Mouse (Mus musculus): ENCODE measurements at regions not wholly inside any gene's neighbourhood (a gene's known extent, or its start where the extent isn't known, plus 50 kb on each side); places are given as distances from the start of the nearest gene placed in this dataset.
"Not testable (repeated sequence)": the region's sequence is repeated elsewhere in the genome, so short reads cannot be mapped to it uniquely, and the experiment has no call there.

DNA sequence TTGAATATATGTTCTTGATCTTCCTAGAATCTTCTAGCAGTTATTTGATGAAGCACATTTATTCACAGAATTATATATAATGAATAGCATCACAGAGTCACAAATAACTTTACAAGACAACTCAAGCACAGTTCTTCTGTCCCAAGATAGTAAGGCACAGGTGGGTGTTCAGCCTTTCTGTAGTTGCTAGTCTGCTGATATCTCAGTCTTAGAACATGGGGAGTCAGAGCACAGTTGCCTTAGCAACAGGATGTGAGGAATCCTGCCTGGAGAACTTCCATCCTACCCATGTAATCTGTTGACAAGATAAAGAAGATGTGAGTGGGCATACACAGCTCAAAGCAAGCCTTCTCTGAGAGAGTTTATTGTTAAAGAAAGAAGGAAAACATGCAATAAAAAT, 248.2 kb downstream of the Aasdhppt start:
- Histone ChIP-seq H3K4me1 (ENCODE audit: insufficient read depth) (no peaks in the 10 kb centered on the region), H3K9me3 (ENCODE audit: low read length) (no peaks in the 10 kb centered on the region), H3K36me3 (ENCODE audit: insufficient read depth) (no peaks in the 10 kb centered on the region), H3K4me3 (ENCODE audit: low read depth, low read length) (no peak overlapping the region), H3K27me3 (ENCODE audit: insufficient read depth, low read length) (no peaks in the 10 kb centered on the region), H3K27ac (ENCODE audit: low read depth, low read length) (no peak overlapping the region), H3K4me2 (ENCODE audit: low read depth) (no peak overlapping the region), H3K9ac (no peak overlapping the region)
- DNase-seq (no peak), ATAC-seq (no peak)
- no peak for TF ChIP-seq CTCF (IDR thresholded peaks at IDR 0.05; ENCODE audit: low read depth)

DNA sequence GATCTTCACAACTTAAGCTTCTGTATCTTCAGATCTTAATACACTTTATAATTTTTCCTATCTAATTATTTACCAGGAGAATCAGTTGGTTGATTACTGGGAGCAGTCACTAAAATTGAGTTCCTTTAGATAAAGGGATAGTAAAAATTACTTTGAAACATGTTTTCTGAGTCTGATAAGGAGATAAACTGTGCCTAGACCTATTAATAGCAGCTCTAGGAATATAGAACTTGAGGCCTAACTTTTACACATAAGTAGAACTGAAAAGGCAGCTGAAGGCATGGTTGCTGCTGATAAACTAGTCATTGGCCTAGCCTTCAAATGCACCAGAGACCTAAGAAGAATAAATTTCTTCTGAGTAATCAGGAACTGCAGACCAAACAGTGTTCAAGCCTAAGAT, 260.5 kb downstream of the Aasdhppt start:
- H3K4me3 ChIP-seq (ENCODE audit: low read depth, low read length), result no peak overlapping the region
- H3K27ac ChIP-seq (ENCODE audit: low read depth, low read length), result no peak overlapping the region
- no peak for ATAC-seq
- TF ChIP-seq CTCF (IDR thresholded peaks at IDR 0.05; ENCODE audit: low read depth), result no peak
- no peaks in the 10 kb centered on the region for H3K9me3 ChIP-seq (ENCODE audit: low read length)
- H3K27me3 ChIP-seq (ENCODE audit: insufficient read depth, low read length), result no peaks in the 10 kb centered on the region
- no peaks in the 10 kb centered on the region for H3K4me1 ChIP-seq (ENCODE audit: insufficient read depth)
- no peak overlapping the region for H3K9ac ChIP-seq
- no peak overlapping the region for H3K4me2 ChIP-seq (ENCODE audit: low read depth)
- no peak for DNase-seq
- H3K36me3 ChIP-seq (ENCODE audit: insufficient read depth), result no peaks in the 10 kb centered on the region

DNA sequence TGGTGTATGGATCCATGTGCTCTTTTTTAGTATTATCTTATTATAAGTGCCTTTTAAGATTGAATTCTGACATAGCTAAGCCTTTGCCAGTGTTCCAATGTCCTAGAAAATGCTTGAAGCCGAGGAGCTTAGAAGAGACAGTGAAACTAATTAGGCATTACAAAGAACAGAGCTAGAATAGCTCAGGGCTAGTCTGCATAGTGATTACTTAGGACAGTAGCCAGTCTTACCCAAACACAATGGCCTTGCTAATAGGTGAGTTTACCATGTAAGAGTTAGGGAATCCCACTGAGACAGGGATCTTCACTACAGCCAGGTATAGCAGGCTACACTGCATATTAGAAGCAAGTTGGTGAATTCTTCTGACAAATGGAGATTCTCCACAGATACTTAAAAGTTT, 261.6 kb downstream of the Aasdhppt start:
- 4% methylated on average over 1 of the region's 1 CpGs for WGBS
- not testable (repeated sequence) for H3K27ac ChIP-seq (ENCODE audit: low read depth, low read length); ATAC-seq; H3K4me1 ChIP-seq (ENCODE audit: insufficient read depth); H3K4me3 ChIP-seq (ENCODE audit: low read depth, low read length); H3K9ac ChIP-seq; H3K36me3 ChIP-seq (ENCODE audit: insufficient read depth); DNase-seq; H3K27me3 ChIP-seq (ENCODE audit: insufficient read depth, low read length); H3K9me3 ChIP-seq (ENCODE audit: low read length); H3K4me2 ChIP-seq (ENCODE audit: low read depth)

DNA sequence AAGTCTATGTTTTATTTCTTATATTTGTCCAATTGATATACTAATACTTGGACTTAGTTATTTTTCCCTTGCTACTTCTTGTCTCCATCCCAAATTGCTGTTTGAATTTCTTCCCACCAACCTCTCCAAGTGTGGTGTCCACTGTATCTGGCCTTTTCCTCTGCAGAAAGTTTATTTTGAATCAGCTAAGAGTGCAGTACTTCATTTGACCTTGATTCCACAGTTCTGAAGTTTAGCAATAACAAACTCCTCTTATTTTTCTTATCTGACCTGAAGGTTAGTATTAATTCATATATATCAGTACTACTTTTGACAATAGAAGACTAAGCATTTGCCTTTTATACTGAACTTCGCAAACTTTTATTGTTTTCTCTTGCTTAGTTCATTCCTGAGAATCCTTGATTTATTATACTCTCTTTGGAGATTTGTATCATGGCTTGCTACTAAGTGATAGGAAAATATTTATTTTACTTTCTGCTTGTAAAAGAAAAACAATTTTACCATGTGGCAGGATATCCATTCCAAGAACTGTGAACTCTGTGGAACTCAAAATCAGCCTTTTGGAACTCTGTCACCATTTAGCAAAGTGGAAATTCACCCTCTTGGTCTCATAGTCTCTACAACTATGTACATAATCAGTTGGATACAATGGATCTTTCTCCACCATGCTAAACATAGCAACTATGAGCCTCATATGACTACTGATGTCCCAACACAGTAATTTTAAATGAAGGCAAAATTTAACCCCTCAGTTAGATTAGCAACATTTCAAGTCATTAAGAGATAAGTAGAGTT, 268.2 kb downstream of the Aasdhppt start:
- Histone ChIP-seq H3K4me2 (ENCODE audit: low read depth) (no peak overlapping the region), H3K9me3 (ENCODE audit: low read length) (no peaks in the 10 kb centered on the region), H3K4me3 (ENCODE audit: low read depth, low read length) (no peak overlapping the region), H3K27ac (ENCODE audit: low read depth, low read length) (no peak overlapping the region), H3K36me3 (ENCODE audit: insufficient read depth) (no peaks in the 10 kb centered on the region), H3K27me3 (ENCODE audit: insufficient read depth, low read length) (no peaks in the 10 kb centered on the region), H3K9ac (no peak overlapping the region), H3K4me1 (ENCODE audit: insufficient read depth) (no peaks in the 10 kb centered on the region)
- DNase-seq (no peak), ATAC-seq (no peak)
- WGBS, result 95% methylated on average over 1 of the region's 1 CpGs
- TF ChIP-seq CTCF (IDR thresholded peaks at IDR 0.05; ENCODE audit: low read depth), result no peak

DNA sequence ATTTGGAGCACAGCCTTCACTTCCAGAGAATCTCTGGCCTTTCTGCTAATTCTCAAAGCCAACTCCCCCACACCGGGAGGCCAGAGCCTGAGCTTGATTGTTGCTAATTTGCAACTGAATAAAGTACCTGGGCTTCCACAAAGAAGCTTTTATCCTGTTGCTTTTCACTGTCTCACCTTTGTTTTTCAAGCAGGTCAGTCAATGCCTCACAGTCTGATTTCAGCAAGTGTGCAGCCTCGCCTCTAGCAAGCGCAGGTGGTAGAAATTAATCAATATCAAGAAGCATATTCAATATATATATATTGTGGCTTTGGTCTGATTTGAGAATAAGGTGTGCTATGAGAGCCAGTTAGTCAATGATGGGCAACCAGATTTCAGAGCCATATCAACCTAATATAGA, 282.1 kb downstream of the Aasdhppt start:
- not testable (repeated sequence) for DNase-seq; ATAC-seq; H3K4me1 ChIP-seq (ENCODE audit: insufficient read depth); H3K9me3 ChIP-seq (ENCODE audit: low read length); H3K9ac ChIP-seq; H3K27me3 ChIP-seq (ENCODE audit: insufficient read depth, low read length); H3K4me2 ChIP-seq (ENCODE audit: low read depth); H3K4me3 ChIP-seq (ENCODE audit: low read depth, low read length); H3K27ac ChIP-seq (ENCODE audit: low read depth, low read length); H3K36me3 ChIP-seq (ENCODE audit: insufficient read depth)
- 85% methylated on average over 3 of the region's 3 CpGs for WGBS

DNA sequence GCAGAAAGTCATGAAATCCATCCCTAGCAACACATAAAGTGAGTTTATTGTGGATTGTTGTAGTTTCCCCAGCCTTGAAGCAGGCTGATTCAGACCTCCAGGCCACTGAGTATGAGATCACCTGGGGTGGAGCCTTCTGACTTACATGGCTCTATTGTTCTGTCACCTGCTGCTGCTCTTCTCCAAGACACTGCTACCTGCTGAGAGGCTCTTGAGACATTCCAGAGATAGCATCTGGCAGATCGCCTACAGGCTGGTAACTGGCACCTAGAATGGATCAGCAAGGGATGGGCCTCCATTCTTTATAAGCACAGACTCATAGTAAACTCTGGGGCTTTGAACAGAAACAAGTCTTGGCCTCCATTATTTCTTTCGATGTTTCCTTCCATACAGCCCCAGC, 289.2 kb downstream of the Aasdhppt start:
- Histone ChIP-seq H3K36me3 (ENCODE audit: insufficient read depth) (no peaks in the 10 kb centered on the region), H3K4me1 (ENCODE audit: insufficient read depth) (no peaks in the 10 kb centered on the region), H3K9me3 (ENCODE audit: low read length) (no peaks in the 10 kb centered on the region), H3K4me3 (ENCODE audit: low read depth, low read length) (no peak overlapping the region), H3K27ac (ENCODE audit: low read depth, low read length) (no peak overlapping the region), H3K9ac (no peak overlapping the region), H3K27me3 (ENCODE audit: insufficient read depth, low read length) (no peaks in the 10 kb centered on the region), H3K4me2 (ENCODE audit: low read depth) (no peak overlapping the region)
- TF ChIP-seq CTCF (IDR thresholded peaks at IDR 0.05; ENCODE audit: low read depth), result no peak
- no peak for ATAC-seq
- no peak for DNase-seq
- 69% methylated on average over 2 of the region's 2 CpGs for WGBS

DNA sequence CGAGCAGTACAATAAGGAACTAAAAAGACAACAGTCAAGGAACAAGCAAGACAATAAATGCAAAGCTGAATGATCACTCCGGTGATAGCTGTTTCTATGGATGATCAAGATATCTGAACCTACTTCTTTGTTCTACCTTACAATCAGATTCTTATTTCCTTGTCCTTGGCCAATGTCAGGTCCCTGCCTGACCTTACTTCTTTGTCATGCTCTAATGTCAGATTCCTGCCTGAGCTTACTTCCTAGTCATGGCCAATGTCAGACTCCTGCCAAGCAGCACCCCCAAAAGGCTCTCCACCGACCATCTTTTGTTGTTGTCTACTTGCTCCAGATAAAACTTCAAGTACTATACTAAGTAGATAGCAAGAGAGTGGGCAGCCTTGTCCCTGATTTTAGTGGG, 312.6 kb downstream of the Aasdhppt start:
- Histone ChIP-seq H3K36me3 (ENCODE audit: insufficient read depth) (no peaks in the 10 kb centered on the region), H3K9ac (no peak overlapping the region), H3K4me2 (ENCODE audit: low read depth) (no peak overlapping the region), H3K4me3 (ENCODE audit: low read depth, low read length) (no peak overlapping the region), H3K27me3 (ENCODE audit: insufficient read depth, low read length) (no peaks in the 10 kb centered on the region), H3K9me3 (ENCODE audit: low read length) (no peaks in the 10 kb centered on the region), H3K27ac (ENCODE audit: low read depth, low read length) (no peak overlapping the region), H3K4me1 (ENCODE audit: insufficient read depth) (no peaks in the 10 kb centered on the region)
- ATAC-seq (no peak), DNase-seq (no peak)
- no peak for TF ChIP-seq CTCF (IDR thresholded peaks at IDR 0.05; ENCODE audit: low read depth)
- 90% methylated on average over 3 of the region's 3 CpGs for WGBS

DNA sequence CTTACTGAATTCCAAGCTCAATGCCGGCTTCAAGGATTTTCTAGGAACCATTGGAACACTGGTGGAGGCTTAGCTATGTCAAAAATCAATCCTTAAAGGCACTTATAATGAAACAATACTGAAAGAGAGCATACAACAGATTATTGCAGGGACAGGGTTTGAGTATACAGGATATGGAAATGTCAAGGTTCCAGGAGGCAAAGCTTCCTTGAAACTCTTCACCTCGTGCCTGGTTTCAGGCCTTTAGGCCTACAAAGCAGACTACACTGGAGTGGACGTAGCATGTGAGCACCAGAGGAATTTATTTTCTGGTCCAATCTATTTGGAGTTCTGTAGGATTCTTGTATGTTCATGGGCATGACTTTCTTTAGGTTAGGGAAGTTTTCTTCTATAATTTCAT, 320.9 kb downstream of the Aasdhppt start:
- ATAC-seq, result not testable (repeated sequence)

DNA sequence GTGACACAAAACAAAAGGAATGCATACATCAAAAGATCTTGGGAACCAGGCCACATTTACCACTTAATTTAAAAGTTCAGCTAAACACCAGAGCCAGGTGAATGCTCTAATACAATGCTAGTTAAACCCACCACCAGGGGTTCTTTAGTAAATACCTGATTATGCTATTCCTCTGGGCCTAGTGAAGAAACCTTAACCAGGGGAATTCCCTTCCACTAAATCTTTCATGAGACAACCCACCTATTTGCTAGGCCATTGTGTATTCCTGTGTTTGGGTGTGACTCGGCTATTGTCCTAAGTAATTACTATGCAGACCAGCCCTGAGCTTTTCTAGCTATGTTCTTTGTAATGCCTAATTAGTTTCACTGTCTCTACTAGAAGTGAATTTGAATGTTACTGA, 321.3 kb downstream of the Aasdhppt start:
- H3K4me2 ChIP-seq (ENCODE audit: low read depth); H3K27ac ChIP-seq (ENCODE audit: low read depth, low read length); DNase-seq; H3K4me3 ChIP-seq (ENCODE audit: low read depth, low read length); H3K27me3 ChIP-seq (ENCODE audit: insufficient read depth, low read length); ATAC-seq; H3K9ac ChIP-seq; H3K36me3 ChIP-seq (ENCODE audit: insufficient read depth); H3K9me3 ChIP-seq (ENCODE audit: low read length); H3K4me1 ChIP-seq (ENCODE audit: insufficient read depth): not testable (repeated sequence)
- 55% methylated on average over 1 of the region's 1 CpGs for WGBS

More for the DNA sequence above, 320.9 kb downstream of the Aasdhppt start:
- not testable (repeated sequence) for H3K27me3 ChIP-seq (ENCODE audit: insufficient read depth, low read length); DNase-seq; H3K4me2 ChIP-seq (ENCODE audit: low read depth); H3K27ac ChIP-seq (ENCODE audit: low read depth, low read length); H3K4me1 ChIP-seq (ENCODE audit: insufficient read depth); H3K4me3 ChIP-seq (ENCODE audit: low read depth, low read length); H3K9ac ChIP-seq; H3K9me3 ChIP-seq (ENCODE audit: low read length); H3K36me3 ChIP-seq (ENCODE audit: insufficient read depth)
- WGBS, result 43% methylated on average over 3 of the region's 3 CpGs

Measured in forebrain, postnatal 0 days (tissue).